7 mouse cellular contexts compared by ENCODE assay signal in the genomic region with DNA sequence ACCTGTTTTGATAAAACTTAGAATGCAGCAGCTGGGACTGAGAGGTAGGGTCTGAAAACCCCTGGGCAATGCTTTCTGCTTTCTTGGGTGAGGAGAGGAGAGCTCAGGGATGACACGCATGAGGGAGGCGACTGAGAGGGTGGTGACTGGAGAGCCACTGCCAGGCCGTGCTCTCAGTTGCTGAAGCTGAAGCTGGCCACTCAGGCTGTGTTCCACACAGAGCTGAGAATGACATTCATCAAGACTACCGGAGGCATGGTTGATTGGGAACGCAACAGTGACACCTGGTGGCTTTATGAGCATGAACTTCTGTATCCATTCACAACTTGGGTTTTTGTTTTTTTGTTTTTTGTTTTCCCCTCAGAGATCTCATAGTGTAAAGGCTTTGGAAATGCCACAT. TPM values are rescaled to one million over a fixed set of nuclear protein-coding genes. Genes with fewer than 3 reads are reported as not detected.
DNase-seq lines count a peak whose midpoint lies in the region; ATAC-seq and TF ChIP-seq lines count a peak whose summit lies in the region.

No protein-coding gene starts in this region.

- H3K4me3 ChIP-seq in forebrain, postnatal 0 days (ENCODE audit: low read depth, low read length) = no peak overlapping the region
- H3K4me3 ChIP-seq in hindbrain, embryonic 10.5 days = no peak overlapping the region

- WGBS in forebrain, postnatal 0 days = 2% methylated on average over 5 of the region's 5 CpGs
- 5% methylated on average over 5 of the region's 5 CpGs for WGBS in hindbrain, embryonic 10.5 days

- peaks cover 2% of the 10 kb centered on the region; the same call in 1 of the 2 replicates for H3K4me1 ChIP-seq in forebrain, postnatal 0 days (ENCODE audit: insufficient read depth)
- peaks cover 7% of the 10 kb centered on the region; the same call in 1 of the 2 replicates for H3K4me1 ChIP-seq in hindbrain, embryonic 10.5 days (replicated peaks)

- no peak overlapping the region for H3K27ac ChIP-seq in forebrain, postnatal 0 days (ENCODE audit: low read depth, low read length)
- H3K27ac ChIP-seq in hindbrain, embryonic 10.5 days = no peak overlapping the region

- H3K27me3 ChIP-seq in forebrain, postnatal 0 days (ENCODE audit: insufficient read depth, low read length) = no peaks in the 10 kb centered on the region
- H3K27me3 ChIP-seq in hindbrain, embryonic 10.5 days (ENCODE audit: insufficient read depth, poor library complexity, severe bottlenecking) = no peaks in the 10 kb centered on the region

- no peaks in the 10 kb centered on the region for H3K9me3 ChIP-seq in forebrain, postnatal 0 days (ENCODE audit: low read length)
- peaks cover 14% of the 10 kb centered on the region for H3K9me3 ChIP-seq in hindbrain, embryonic 10.5 days

- TF ChIP-seq CTCF in forebrain, postnatal 0 days (IDR thresholded peaks at IDR 0.05; ENCODE audit: low read depth) = peak; percentile 87

- peak; percentile 93 for ATAC-seq in forebrain, postnatal 0 days

- no peaks in the 10 kb centered on the region for H3K36me3 ChIP-seq in forebrain, postnatal 0 days (ENCODE audit: insufficient read depth)
- H3K36me3 ChIP-seq in hindbrain, embryonic 10.5 days = no peaks in the 10 kb centered on the region

- peak overlapping the region; percentile 29; the same call in 1 of the 2 replicates for H3K4me2 ChIP-seq in forebrain, postnatal 0 days (ENCODE audit: low read depth)

- DNase-seq in MN1 (ENCODE audit: low spot score) = peak; percentile 82
- peak; percentile 38 for DNase-seq in c-Kit-positive CD71-positive TER-119-positive erythroid progenitor cells, embryonic 14.5 days (ENCODE audit: low spot score)
- peak; percentile 88 for DNase-seq in forebrain, postnatal 0 days
- peak; percentile 59 for DNase-seq in hindbrain, embryonic 10.5 days (ENCODE audit: low spot score)
- peak; percentile 51 to 67 for DNase-seq in layer of hippocampus, adult 8-10 months (ENCODE audit: low spot score in 2 of 2)
- DNase-seq in lung, postnatal 14 days = peak; percentile 69
- DNase-seq in retina, embryonic 14.5 days (ENCODE audit: low spot score) = peak; percentile 87

- no peak overlapping the region for H3K9ac ChIP-seq in forebrain, postnatal 0 days

RNA-seq across cellular contexts. Expression of a gene that starts 19.4 kb away (rescaled TPM):
- not detected in 2 replicates for total RNA-seq in forebrain, postnatal 0 days (2014; rRNA removed)
- polyA plus RNA-seq in forebrain, postnatal 0 days (2015; fragmentation: Nextera tagmentation; extraction: Ambion mirVana) = 0.73 and 1.1 TPM in 2 replicates
- polyA plus RNA-seq in hindbrain, embryonic 10.5 days (2016; fragmentation: Nextera tagmentation; extraction: Ambion mirVana) = 3.9 and 4.9 TPM in 2 replicates
- under 1 TPM; 0.45 to 0.83 (median 0.67) TPM for total RNA-seq in layer of hippocampus, adult 8-10 months (2022)

RNA-seq across cellular contexts. Expression of a gene that starts 42.8 kb away (rescaled TPM):
- not detected in 2 replicates for total RNA-seq in forebrain, postnatal 0 days (2014; rRNA removed)
- not detected in 2 replicates for polyA plus RNA-seq in forebrain, postnatal 0 days (2015; fragmentation: Nextera tagmentation; extraction: Ambion mirVana)
- polyA plus RNA-seq in hindbrain, embryonic 10.5 days (2016; fragmentation: Nextera tagmentation; extraction: Ambion mirVana) = not detected in 2 replicates
- total RNA-seq in layer of hippocampus, adult 8-10 months (2022) = not detected

RNA-seq across cellular contexts. Expression of a gene that starts 58.2 kb away (rescaled TPM):
- 0.33 and 2.6 TPM in 2 replicates for total RNA-seq in forebrain, postnatal 0 days (2014; rRNA removed)
- polyA plus RNA-seq in forebrain, postnatal 0 days (2015; fragmentation: Nextera tagmentation; extraction: Ambion mirVana) = 0.14 and 0.15 TPM in 2 replicates
- polyA plus RNA-seq in hindbrain, embryonic 10.5 days (2016; fragmentation: Nextera tagmentation; extraction: Ambion mirVana) = not detected in 2 replicates
- total RNA-seq in layer of hippocampus, adult 8-10 months (2022) = 10 to 100 TPM in 2 of 4 experiments, 1 to 10 TPM in 2; 1.5 to 19.0 (median 9.9) TPM

Comparison
In these comparisons a context has a peak if more than half of its experiments do, and no peak if none do; other contexts are left out.
1. DNase-seq: peak in every context shown above with its lines; median percentile 88 in forebrain, postnatal 0 days; 87 in retina, embryonic 14.5 days; 82 in MN1; 69 in lung, postnatal 14 days; 59 in hindbrain, embryonic 10.5 days; 59 in layer of hippocampus, adult 8-10 months; 38 in c-Kit-positive CD71-positive TER-119-positive erythroid progenitor cells, embryonic 14.5 days.